Mouse (Mus musculus): ENCODE data around the gene Wdr35.

The Wdr35 gene

DNA sequence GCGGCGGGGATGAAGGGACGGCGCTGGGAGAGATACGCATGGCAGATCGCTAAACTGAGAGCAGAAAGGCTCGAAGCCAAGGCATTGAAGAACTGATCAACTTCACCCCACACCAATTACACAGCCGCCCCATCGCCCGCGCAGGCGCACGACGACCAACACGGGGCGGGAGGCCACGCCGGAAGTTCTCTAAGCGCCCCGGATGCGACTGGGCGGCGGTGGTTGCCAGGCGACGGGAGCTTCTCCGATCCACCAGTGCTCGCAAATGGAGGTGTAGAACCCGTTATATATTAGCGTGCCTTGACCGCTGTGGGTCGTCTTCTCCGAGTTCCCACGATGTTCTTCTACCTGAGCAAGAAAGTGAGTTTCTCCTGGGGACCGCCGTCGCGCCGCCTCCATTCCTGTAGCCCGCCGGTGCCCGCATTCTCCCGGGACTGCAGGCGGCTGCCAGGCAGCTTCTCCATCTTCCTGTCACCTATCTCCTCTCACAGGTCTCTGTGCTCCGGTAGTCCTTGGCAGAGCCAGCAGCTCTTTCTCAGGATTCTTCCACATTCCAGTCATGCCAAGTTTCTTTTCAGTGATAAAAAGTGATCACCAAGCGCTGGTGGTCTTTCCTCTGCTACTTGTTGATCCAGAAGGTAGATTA, at the start of gene Wdr35:
TSS of gene Wdr35 (plus strand) at position 73 of the 646 bp plus-strand sequence.
- peak; percentile 85 to 90 for DNase-seq (ENCODE audit: low spot score in 2 of 2)

GRCm38 (mm10) chr12:8927652-8928051, 46.0 kb upstream of the Wdr35 start:
- DNase-seq (ENCODE audit: low spot score in 2 of 2), result peak in 1 of 2 experiments; percentile 23

DNA sequence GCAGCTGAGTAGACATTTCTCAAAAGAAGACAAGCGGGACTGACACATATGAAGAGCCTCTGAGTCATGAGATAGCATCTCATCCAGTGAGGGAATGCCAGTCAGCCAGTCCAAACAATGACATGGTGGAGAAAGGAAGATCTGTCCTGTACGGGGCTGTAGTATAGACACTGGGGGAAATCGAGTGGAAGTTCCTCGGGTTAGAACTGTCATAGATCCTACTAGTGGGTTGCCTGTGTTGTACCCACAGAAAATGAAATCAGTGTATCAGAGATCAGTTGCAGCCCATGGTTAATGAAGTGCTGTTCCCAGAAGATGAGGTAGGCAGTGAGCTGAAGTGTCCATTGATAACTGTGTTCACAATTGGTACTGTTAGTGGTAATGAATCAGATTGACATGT, 44.9 kb upstream of the Wdr35 start:
- DNase-seq (ENCODE audit: low spot score in 2 of 2), result no peak

- no peak for DNase-seq (ENCODE audit: low spot score in 2 of 2)
Observed at GRCm38 (mm10) chr12:8931083-8931482, 42.6 kb upstream of the Wdr35 start.

DNA sequence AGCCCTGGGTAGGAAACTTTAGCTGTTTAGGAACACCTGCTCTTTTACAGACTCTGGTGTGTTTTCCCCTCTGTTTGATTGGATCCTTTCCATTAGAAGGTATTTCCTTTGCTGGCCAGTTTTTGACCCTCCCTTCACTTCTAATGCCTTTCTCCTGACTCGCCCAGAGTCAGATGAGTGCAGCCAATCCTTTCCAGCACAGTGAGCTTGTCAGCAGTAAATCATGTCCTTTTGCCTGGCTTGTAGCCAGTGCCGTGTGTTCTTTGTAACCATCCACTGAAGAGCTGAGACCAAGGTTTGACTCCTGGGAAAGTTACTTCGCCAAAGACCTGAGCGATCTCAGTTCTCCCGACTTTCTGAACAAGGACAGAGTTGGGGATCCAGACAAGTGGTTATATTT, 38.3 kb upstream of the Wdr35 start:
- no peak for DNase-seq (ENCODE audit: low spot score in 2 of 2)

DNA sequence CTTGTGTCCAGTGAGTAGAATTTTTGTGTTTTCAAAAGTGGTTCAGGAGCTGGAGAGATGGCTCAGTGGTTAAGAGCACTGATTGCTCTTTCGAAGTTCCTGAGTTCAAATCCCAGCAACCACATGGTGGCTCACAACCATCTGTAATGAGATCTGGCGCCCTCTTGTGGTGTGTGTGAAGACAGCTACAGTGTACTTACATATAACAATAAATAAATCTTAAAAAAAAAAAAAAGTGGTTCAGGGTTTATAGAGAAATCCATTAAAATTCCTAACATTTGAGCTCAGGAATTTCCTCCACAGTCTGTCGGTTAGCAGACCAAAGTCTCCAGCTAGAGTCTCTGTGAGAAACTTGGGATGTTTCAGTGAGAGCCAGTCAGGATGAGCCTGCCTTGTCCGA, 37.5 kb upstream of the Wdr35 start:
- peak in 1 of 2 experiments; percentile 13 for DNase-seq (ENCODE audit: low spot score in 2 of 2)

GRCm38 (mm10) chr12:8939490-8939889, 34.2 kb upstream of the Wdr35 start:
- DNase-seq (ENCODE audit: low spot score in 2 of 2), result no peak

DNA sequence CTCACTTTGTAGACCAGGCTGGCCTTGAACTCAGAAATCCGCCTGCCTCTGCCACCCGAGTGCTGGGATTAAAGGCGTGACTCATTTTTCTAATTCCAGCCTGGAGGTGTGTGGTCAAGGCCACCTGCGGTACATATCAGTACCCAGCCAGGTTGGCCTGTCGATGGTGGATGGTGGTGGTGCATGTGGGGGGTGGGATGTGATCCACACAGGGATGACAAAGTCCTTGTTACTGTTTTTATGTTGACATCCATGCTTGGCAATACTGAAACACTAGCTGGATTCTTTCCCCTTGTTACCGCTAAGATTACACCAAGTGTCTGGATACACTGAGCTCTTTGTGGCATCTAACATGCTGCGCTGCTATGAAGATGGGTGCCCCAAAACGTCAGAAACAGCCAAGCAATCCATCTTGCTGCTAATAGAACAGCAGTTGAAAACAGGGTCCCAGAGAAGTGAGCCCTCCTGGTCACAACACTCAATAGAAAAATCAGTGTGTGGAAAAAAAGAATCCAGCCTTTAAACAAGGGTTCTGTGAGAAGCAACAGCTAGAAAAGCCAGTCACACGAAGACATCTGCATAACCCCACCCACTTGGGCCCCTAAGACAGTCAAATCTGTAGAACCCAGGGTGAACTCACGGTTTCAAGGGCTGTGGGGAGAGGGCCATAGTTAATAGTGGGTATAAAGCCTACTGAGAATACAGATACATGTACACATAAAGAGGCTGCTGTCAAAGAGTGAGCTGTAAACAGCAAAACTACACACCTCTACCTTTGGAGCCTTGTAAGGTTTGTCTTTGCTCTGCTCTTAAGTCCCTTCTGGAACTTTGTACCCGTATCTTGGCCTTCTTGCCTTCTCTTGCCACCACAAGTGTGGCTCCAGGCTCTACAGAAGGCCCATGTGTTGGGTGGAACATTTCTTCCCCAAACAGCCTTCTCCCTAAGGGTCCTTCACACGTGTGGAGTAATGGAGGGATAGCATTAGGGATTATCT, 33.4 kb upstream of the Wdr35 start:
- no peak for DNase-seq (ENCODE audit: low spot score in 2 of 2)

GRCm38 (mm10) chr12:8941131-8941615, 32.5 kb upstream of the Wdr35 start:
- DNase-seq (ENCODE audit: low spot score in 2 of 2), result no peak

DNA sequence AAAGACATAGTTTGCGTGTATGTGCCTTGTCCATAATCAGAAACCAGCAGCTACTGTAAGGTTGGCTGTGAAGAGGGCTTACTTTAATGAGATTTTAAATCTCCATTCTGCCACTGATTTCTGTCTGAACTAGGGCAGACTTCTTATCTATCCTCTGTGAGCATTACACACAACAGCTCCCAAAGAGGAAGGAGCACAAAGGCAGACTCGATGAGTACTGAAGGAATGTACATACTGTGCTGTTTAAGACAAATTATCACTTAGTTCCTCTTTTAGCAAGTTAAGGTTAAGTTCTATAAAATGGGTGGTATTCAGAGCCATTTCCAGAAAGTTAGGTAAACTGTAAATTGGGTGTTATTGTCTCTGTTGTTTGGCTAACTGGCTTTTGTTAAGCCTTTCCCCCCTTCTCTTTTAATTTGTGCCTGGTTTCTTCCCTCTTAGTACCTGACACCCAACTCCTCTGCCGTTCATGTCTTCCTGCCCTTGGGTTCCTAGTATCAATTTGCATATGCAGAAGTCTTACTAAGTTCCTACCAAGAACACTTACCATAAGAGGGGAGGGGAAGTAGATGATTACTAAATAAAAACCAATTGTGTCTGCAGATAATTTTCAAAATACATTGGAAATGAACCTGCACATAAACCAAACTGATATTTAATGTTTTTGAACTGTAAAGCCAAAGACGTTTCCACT, 31.8 kb upstream of the Wdr35 start:
- no peak for DNase-seq (ENCODE audit: low spot score in 2 of 2)

- DNase-seq (ENCODE audit: low spot score in 2 of 2), result no peak
Observed at GRCm38 (mm10) chr12:8947163-8947562, 26.5 kb upstream of the Wdr35 start.

DNA sequence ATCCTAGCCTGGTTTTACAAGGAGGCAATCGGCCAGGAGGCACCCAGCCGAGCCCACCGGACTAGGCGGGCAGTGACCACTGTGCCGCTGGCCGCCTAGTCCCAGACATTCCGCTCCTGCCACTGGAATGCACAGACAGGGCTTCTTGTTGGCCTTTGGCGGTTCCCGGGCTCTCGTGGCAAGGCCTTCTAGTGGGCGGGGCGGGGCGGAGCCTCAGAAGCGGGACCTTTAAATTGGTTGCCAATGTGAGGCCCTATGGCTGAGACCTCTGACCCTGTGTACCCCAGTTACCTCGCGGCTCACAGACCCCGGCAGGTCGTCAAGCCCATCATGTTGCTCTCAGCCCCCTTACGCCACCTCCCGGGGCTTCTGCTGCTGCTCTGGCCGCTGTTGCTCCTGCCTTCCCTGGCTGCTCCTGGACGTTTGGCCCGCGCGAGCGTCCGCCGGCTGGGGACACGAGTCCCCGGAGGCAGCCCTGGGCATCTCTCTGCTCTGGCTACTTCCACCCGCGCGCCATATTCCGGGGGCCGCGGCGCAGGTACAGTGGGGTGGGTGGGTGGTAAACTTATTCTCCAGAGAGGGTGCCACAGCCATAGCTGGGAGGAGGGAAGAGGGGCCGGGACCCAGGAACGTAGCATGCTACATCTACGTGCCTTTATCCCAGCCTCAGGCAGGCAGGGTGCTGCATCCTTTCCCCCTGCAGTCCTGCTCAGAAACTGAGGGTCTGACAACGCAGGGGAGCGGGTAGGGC, 25.8 kb upstream of the Wdr35 start, which contains the start of gene Matn3:
TSS of gene Matn3 (plus strand) at position 216 of the 751 bp plus-strand sequence.
- peak in 1 of 2 experiments; percentile 18 for DNase-seq (ENCODE audit: low spot score in 2 of 2)

DNA sequence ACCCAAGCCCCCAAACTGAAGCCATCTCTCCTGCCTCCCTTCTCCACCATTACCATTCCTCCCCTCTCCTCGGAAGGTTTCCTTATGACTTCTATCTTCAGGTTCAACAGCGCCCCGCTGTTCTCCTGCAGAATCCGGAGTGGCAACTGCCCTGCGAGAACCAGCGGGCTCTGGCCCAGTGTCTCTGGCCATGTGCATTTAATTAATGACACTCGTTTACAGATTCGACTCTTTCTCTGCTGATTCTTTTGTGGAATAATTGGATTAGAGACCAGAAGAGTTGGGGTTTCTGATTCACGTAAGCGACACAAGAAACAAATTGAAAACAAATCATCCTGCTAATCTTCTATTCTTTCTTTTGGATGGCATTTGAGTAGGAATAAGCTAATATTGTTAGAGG, 20.6 kb upstream of the Wdr35 start:
- DNase-seq (ENCODE audit: low spot score in 2 of 2), result no peak

GRCm38 (mm10) chr12:8954161-8954561, 19.5 kb upstream of the Wdr35 start:
- no peak for DNase-seq (ENCODE audit: low spot score in 2 of 2)

DNA sequence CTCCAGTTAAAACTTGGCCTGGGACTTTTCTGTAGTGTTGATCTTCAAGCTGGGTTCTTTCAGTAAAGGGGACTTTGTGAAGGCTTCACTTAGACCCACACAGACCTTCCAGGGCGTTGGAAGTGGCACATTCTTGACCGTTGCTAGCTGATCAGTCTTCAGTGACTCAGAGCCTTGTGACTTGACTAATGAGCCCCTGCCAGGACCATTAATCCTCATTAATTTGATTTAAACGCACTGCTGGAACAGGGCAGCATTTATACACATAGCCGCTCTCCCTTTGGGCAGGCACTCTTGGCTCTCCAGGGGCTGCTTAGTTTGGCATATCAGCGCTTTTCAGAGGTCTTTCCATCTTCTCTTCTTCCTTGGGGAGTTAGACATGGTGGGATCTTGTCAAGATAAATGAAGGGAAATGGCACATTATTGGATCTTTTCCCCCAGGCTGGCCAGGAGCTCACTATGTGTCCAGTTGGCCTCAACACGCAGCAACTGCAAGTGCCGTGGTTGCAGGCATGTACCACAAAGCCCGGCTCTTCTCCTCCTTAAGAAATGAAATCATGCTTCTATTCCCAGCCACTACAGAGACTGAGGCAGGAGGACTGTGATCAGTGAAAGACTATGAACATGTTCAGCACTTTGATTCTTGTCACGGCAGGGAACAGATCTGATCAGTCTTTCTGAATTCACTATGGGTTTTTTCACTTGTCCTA, 11.9 kb upstream of the Wdr35 start:
- DNase-seq (ENCODE audit: low spot score in 2 of 2), result no peak

- DNase-seq (ENCODE audit: low spot score in 2 of 2), result no peak
Observed at GRCm38 (mm10) chr12:8969828-8970227, 3.9 kb upstream of the Wdr35 start.

DNA sequence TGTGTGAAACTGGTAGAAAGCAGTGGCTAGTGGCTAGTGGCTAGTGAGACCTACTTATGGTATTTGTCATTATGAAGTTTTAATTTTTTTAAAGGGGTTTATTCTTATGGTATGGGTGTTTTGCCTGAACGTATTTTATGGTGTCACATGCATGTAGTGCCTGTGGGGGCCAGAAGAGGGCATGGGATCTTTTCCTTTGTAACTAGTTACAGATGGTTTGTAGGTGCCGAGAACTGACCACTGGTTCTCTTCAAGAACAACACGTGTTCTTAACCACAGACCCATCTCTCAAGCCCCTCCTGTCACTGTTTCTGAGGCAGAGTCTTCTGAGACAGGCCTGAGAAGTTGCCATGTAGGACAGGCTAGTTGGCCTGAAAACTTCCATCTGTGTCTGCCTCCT, 1.4 kb downstream of the Wdr35 start:
- DNase-seq (ENCODE audit: low spot score in 2 of 2), result no peak

- DNase-seq (ENCODE audit: low spot score in 2 of 2), result no peak
Observed at GRCm38 (mm10) chr12:8993231-8993630, 19.5 kb downstream of the Wdr35 start.

DNA sequence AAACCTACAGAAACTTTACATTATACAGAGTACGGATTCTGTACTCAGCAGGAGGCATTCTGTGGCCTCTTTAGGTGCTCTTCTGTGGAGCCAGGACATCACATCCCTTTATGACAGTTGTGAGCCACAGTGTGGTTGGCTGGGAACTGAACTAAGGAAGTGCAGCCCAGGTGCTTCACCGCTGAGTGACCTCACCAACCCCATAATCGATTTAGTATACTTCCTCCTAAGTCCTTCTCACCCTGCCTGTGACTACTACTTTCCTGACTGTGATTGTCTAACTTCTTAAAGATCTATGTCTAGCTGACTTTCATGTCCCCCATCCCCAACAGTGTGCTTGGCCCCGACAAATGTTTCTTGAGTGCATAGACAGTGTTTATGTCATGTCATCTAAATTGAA, 24.6 kb downstream of the Wdr35 start:
- peak in 1 of 2 experiments; percentile 9 for DNase-seq (ENCODE audit: low spot score in 2 of 2)

GRCm38 (mm10) chr12:9002038-9002648, 28.5 kb downstream of the Wdr35 start:
- peak; percentile 51 to 67 for DNase-seq (ENCODE audit: low spot score in 2 of 2)
